Mouse (Mus musculus): ENCODE measurements around the gene Fgfr2. TPM values are rescaled to one million over a fixed set of nuclear protein-coding genes. Genes with fewer than 3 reads are reported as not detected.

Gene Fgfr2
- polyA plus RNA-seq, 1 experiment = 1.7 TPM

GRCm38 (mm10) chr7:132573205-132573604 lies 549.9 kb downstream of the Fgfr2 start:
- TF ChIP-seq MAX (IDR thresholded peaks at IDR 0.05) (no peak), USF1 (IDR thresholded peaks at IDR 0.05; ENCODE audit: low read depth) (no peak), CTCF (IDR thresholded peaks at IDR 0.05; ENCODE audit: control insufficient read depth, insufficient read depth, insufficient read length) (no peak), MYOD1 (IDR thresholded peaks at IDR 0.05; ENCODE audit: control insufficient read depth, insufficient read length, low read depth) (no peak), CEBPB (IDR thresholded peaks at IDR 0.05; ENCODE audit: low read depth) (no peak), FOSL1 (IDR thresholded peaks at IDR 0.05; ENCODE audit: insufficient read depth, low read length, poor library complexity, severe bottlenecking) (no peak), MYOG (IDR thresholded peaks at IDR 0.05; ENCODE audit: control insufficient read depth, extremely low read depth, insufficient read length) (no peak)
- H3K4me3 ChIP-seq (ENCODE audit: insufficient read depth, poor library complexity, severe bottlenecking) = no peak overlapping the region
- H3K79me3 ChIP-seq (ENCODE audit: low read depth) = peaks cover 45% of the 10 kb centered on the region
- H3K79me2 ChIP-seq (ENCODE audit: control insufficient read depth, insufficient read depth) = peaks cover 58% of the 10 kb centered on the region
- H3K36me3 ChIP-seq (ENCODE audit: control insufficient read depth, insufficient read depth) = peaks cover 12% of the 10 kb centered on the region
- H3ac ChIP-seq (ENCODE audit: control insufficient read depth, insufficient read length, low read depth) = no peak overlapping the region
- H3K27me3 ChIP-seq (ENCODE audit: control insufficient read depth, insufficient read depth, insufficient read length) = no peaks in the 10 kb centered on the region

- no peak for TF ChIP-seq MYOD1 (IDR thresholded peaks at IDR 0.05; ENCODE audit: control insufficient read depth, insufficient read length, low read depth)
- TF ChIP-seq CEBPB (IDR thresholded peaks at IDR 0.05; ENCODE audit: low read depth) = no peak
- no peak for TF ChIP-seq MAX (IDR thresholded peaks at IDR 0.05)
- no peak for TF ChIP-seq FOSL1 (IDR thresholded peaks at IDR 0.05; ENCODE audit: insufficient read depth, low read length, poor library complexity, severe bottlenecking)
- TF ChIP-seq MYOG (IDR thresholded peaks at IDR 0.05; ENCODE audit: control insufficient read depth, extremely low read depth, insufficient read length) = no peak
- TF ChIP-seq CTCF (IDR thresholded peaks at IDR 0.05; ENCODE audit: control insufficient read depth, insufficient read depth, insufficient read length) = no peak
- no peak for TF ChIP-seq USF1 (IDR thresholded peaks at IDR 0.05; ENCODE audit: low read depth)
- peaks cover 58% of the 10 kb centered on the region for H3K79me2 ChIP-seq (ENCODE audit: control insufficient read depth, insufficient read depth)
- H3K79me3 ChIP-seq (ENCODE audit: low read depth) = peaks cover 45% of the 10 kb centered on the region
- H3K4me3 ChIP-seq (ENCODE audit: insufficient read depth, poor library complexity, severe bottlenecking) = no peak overlapping the region
- H3ac ChIP-seq (ENCODE audit: control insufficient read depth, insufficient read length, low read depth) = no peak overlapping the region
- H3K36me3 ChIP-seq (ENCODE audit: control insufficient read depth, insufficient read depth) = peaks cover 16% of the 10 kb centered on the region
- H3K27me3 ChIP-seq (ENCODE audit: control insufficient read depth, insufficient read depth, insufficient read length) = no peaks in the 10 kb centered on the region
Observed at GRCm38 (mm10) chr7:132572738-132573137, 550.4 kb downstream of the Fgfr2 start.

DNA sequence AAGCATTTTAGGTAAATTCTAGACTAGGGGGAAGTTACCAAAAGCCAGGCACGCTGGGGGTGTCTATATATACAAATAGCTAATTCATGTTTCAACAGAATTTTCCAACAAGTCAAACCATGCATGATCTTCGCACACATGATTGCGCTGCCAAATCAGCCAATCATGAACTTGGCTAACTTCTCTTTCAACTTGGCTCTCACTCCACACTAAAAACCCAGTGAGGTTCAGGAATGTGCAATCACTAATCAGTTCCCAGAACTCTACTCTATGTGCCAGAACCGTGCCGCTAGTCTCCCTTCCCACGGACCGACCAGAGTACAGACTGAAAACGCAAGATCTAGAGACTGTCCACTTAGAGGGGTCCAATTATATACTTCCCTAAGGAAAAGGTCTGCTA lies 551.7 kb downstream of the Fgfr2 start:
- Histone ChIP-seq H3K79me2 (ENCODE audit: control insufficient read depth, insufficient read depth) (peaks cover 58% of the 10 kb centered on the region), H3K27me3 (ENCODE audit: control insufficient read depth, insufficient read depth, insufficient read length) (no peaks in the 10 kb centered on the region), H3K36me3 (ENCODE audit: control insufficient read depth, insufficient read depth) (peaks cover 23% of the 10 kb centered on the region), H3ac (ENCODE audit: control insufficient read depth, insufficient read length, low read depth) (no peak overlapping the region), H3K79me3 (ENCODE audit: low read depth) (peaks cover 45% of the 10 kb centered on the region), H3K4me3 (ENCODE audit: insufficient read depth, poor library complexity, severe bottlenecking) (no peak overlapping the region)
- TF ChIP-seq MYOG (IDR thresholded peaks at IDR 0.05; ENCODE audit: control insufficient read depth, extremely low read depth, insufficient read length) (no peak), FOSL1 (IDR thresholded peaks at IDR 0.05; ENCODE audit: insufficient read depth, low read length, poor library complexity, severe bottlenecking) (no peak), MAX (IDR thresholded peaks at IDR 0.05) (no peak), CEBPB (IDR thresholded peaks at IDR 0.05; ENCODE audit: low read depth) (no peak), CTCF (IDR thresholded peaks at IDR 0.05; ENCODE audit: control insufficient read depth, insufficient read depth, insufficient read length) (no peak), USF1 (IDR thresholded peaks at IDR 0.05; ENCODE audit: low read depth) (no peak), MYOD1 (IDR thresholded peaks at IDR 0.05; ENCODE audit: control insufficient read depth, insufficient read length, low read depth) (no peak)

- Histone ChIP-seq H3K4me3 (ENCODE audit: insufficient read depth, poor library complexity, severe bottlenecking) (no peak overlapping the region), H3K79me2 (ENCODE audit: control insufficient read depth, insufficient read depth) (peaks cover 52% of the 10 kb centered on the region), H3ac (ENCODE audit: control insufficient read depth, insufficient read length, low read depth) (no peak overlapping the region), H3K27me3 (ENCODE audit: control insufficient read depth, insufficient read depth, insufficient read length) (no peaks in the 10 kb centered on the region), H3K36me3 (ENCODE audit: control insufficient read depth, insufficient read depth) (peaks cover 36% of the 10 kb centered on the region), H3K79me3 (ENCODE audit: low read depth) (peaks cover 41% of the 10 kb centered on the region)
- no peak for TF ChIP-seq FOSL1 (IDR thresholded peaks at IDR 0.05; ENCODE audit: insufficient read depth, low read length, poor library complexity, severe bottlenecking)
- TF ChIP-seq USF1 (IDR thresholded peaks at IDR 0.05; ENCODE audit: low read depth) = no peak
- TF ChIP-seq CTCF (IDR thresholded peaks at IDR 0.05; ENCODE audit: control insufficient read depth, insufficient read depth, insufficient read length) = no peak
- no peak for TF ChIP-seq CEBPB (IDR thresholded peaks at IDR 0.05; ENCODE audit: low read depth)
- TF ChIP-seq MYOD1 (IDR thresholded peaks at IDR 0.05; ENCODE audit: control insufficient read depth, insufficient read length, low read depth) = no peak
- TF ChIP-seq MYOG (IDR thresholded peaks at IDR 0.05; ENCODE audit: control insufficient read depth, extremely low read depth, insufficient read length) = no peak
- no peak for TF ChIP-seq MAX (IDR thresholded peaks at IDR 0.05)
Observed at GRCm38 (mm10) chr7:132570071-132570470, 553.1 kb downstream of the Fgfr2 start.

DNA sequence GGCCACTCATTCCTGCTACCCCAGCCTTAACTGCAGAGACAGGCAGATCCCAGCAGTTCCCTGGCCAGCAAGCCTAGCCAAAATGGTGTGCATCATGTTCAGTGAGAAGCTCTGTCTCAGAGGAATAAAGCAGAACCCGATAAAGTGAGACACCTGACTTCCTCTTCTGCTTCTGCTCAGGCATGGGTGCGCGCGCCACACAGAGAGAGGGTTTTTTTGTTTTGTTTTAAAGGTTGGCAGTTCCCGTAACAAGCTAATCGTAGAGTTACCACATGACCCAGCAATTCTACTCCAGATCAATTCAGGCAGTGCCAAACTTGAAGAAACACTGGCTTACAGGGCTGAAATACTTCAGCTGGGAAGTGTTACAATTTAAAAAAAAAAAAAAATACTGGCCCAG lies 554.3 kb downstream of the Fgfr2 start:
- Histone ChIP-seq H3K79me3 (ENCODE audit: low read depth) (peaks cover 31% of the 10 kb centered on the region), H3K79me2 (ENCODE audit: control insufficient read depth, insufficient read depth) (peaks cover 39% of the 10 kb centered on the region), H3K36me3 (ENCODE audit: control insufficient read depth, insufficient read depth) (peaks cover 48% of the 10 kb centered on the region), H3K27me3 (ENCODE audit: control insufficient read depth, insufficient read depth, insufficient read length) (no peaks in the 10 kb centered on the region), H3ac (ENCODE audit: control insufficient read depth, insufficient read length, low read depth) (no peak overlapping the region), H3K4me3 (ENCODE audit: insufficient read depth, poor library complexity, severe bottlenecking) (no peak overlapping the region)
- TF ChIP-seq MYOD1 (IDR thresholded peaks at IDR 0.05; ENCODE audit: control insufficient read depth, insufficient read length, low read depth) (no peak), USF1 (IDR thresholded peaks at IDR 0.05; ENCODE audit: low read depth) (no peak), CTCF (IDR thresholded peaks at IDR 0.05; ENCODE audit: control insufficient read depth, insufficient read depth, insufficient read length) (no peak), CEBPB (IDR thresholded peaks at IDR 0.05; ENCODE audit: low read depth) (no peak), MYOG (IDR thresholded peaks at IDR 0.05; ENCODE audit: control insufficient read depth, extremely low read depth, insufficient read length) (no peak), FOSL1 (IDR thresholded peaks at IDR 0.05; ENCODE audit: insufficient read depth, low read length, poor library complexity, severe bottlenecking) (no peak)

DNA sequence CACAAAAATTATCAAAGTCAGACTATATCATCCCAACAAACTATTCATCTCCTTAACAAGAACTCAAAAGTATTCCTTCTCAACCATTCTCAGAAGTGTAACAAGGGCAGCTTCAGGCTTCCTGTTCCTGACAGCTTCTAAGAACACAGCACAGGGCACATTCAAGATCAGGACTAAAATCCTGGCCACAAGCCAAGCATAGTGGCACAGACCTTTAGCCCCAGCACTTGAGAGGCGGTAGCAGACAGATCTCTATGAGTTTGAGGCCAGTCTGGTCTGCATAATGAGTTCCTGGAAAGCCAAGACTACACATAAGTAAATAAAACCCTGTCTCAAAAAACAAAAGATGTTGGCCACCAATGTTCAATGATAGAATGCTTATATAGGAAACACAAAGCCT lies 557.3 kb downstream of the Fgfr2 start:
- TF ChIP-seq MAX (IDR thresholded peaks at IDR 0.05) (no peak), MYOD1 (IDR thresholded peaks at IDR 0.05; ENCODE audit: control insufficient read depth, insufficient read length, low read depth) (no peak), FOSL1 (IDR thresholded peaks at IDR 0.05; ENCODE audit: insufficient read depth, low read length, poor library complexity, severe bottlenecking) (no peak), CEBPB (IDR thresholded peaks at IDR 0.05; ENCODE audit: low read depth) (no peak), MYOG (IDR thresholded peaks at IDR 0.05; ENCODE audit: control insufficient read depth, extremely low read depth, insufficient read length) (no peak), CTCF (IDR thresholded peaks at IDR 0.05; ENCODE audit: control insufficient read depth, insufficient read depth, insufficient read length) (no peak), USF1 (IDR thresholded peaks at IDR 0.05; ENCODE audit: low read depth) (no peak)
- no peaks in the 10 kb centered on the region for H3K27me3 ChIP-seq (ENCODE audit: control insufficient read depth, insufficient read depth, insufficient read length)
- no peak overlapping the region for H3ac ChIP-seq (ENCODE audit: control insufficient read depth, insufficient read length, low read depth)
- H3K36me3 ChIP-seq (ENCODE audit: control insufficient read depth, insufficient read depth) = peaks cover 68% of the 10 kb centered on the region
- peaks cover 10% of the 10 kb centered on the region for H3K79me2 ChIP-seq (ENCODE audit: control insufficient read depth, insufficient read depth)
- peaks cover 6% of the 10 kb centered on the region for H3K79me3 ChIP-seq (ENCODE audit: low read depth)
- no peak overlapping the region for H3K4me3 ChIP-seq (ENCODE audit: insufficient read depth, poor library complexity, severe bottlenecking)
